Mouse (Mus musculus): ENCODE measurements around the gene Gm20532. TPM values are rescaled to one million over a fixed set of nuclear protein-coding genes. Genes with fewer than 3 reads are reported as not detected.
A peak's percentile ranks its signal among the peaks of the same experiment; 100 is the strongest.

Gene Gm20532
- polyA plus RNA-seq, 1 experiment from 2014 or later = 0.28 TPM

- no peak for ATAC-seq (ENCODE audit: insufficient number of reproducible peaks, low FRiP score)
- H3K9ac ChIP-seq = no peak overlapping the region
- H3K4me2 ChIP-seq = no peak overlapping the region
Observed at GRCm38 (mm10) chr2:26621246-26621645, 34.8 kb downstream of the Gm20532 start.

GRCm38 (mm10) chr2:26622984-26623383 is 36.5 kb downstream of the Gm20532 start:
- Histone ChIP-seq H3K9ac (no peak overlapping the region), H3K9me3 (replicated peaks) (no peaks in the 10 kb centered on the region; the same call in 1 of the 2 replicates), H3K4me2 (no peak overlapping the region), H3K27ac (ENCODE audit: poor library complexity, severe bottlenecking) (no peak overlapping the region), H3K4me3 (no peak overlapping the region), H3K36me3 (no peaks in the 10 kb centered on the region), H3K4me1 (replicated peaks) (peaks cover 4% of the 10 kb centered on the region), H3K27me3 (replicated peaks) (0 out of 2 replicates have a peak, but pooled peaks cover 10% of the 10 kb centered on the region)
- ATAC-seq (ENCODE audit: insufficient number of reproducible peaks, low FRiP score) = no peak
- 63% methylated on average over 5 of the region's 5 CpGs for WGBS

More at GRCm38 (mm10) chr2:26621246-26621645, 34.8 kb downstream of the Gm20532 start:
- Histone ChIP-seq H3K4me1 (replicated peaks) (peaks cover 12% of the 10 kb centered on the region), H3K9me3 (replicated peaks) (no peaks in the 10 kb centered on the region; the same call in 1 of the 2 replicates), H3K4me3 (no peak overlapping the region), H3K36me3 (no peaks in the 10 kb centered on the region), H3K27me3 (replicated peaks) (0 out of 2 replicates have a peak, but pooled peaks cover 5% of the 10 kb centered on the region), H3K27ac (ENCODE audit: poor library complexity, severe bottlenecking) (no peak overlapping the region)
- 44% methylated on average over 2 of the region's 2 CpGs for WGBS

- Histone ChIP-seq H3K27ac (ENCODE audit: poor library complexity, severe bottlenecking) (no peak overlapping the region), H3K9ac (no peak overlapping the region), H3K27me3 (replicated peaks) (0 out of 2 replicates have a peak, but pooled peaks cover 10% of the 10 kb centered on the region), H3K36me3 (no peaks in the 10 kb centered on the region), H3K4me3 (no peak overlapping the region), H3K4me2 (no peak overlapping the region), H3K9me3 (replicated peaks) (no peaks in the 10 kb centered on the region; the same call in 1 of the 2 replicates), H3K4me1 (replicated peaks) (peaks cover 6% of the 10 kb centered on the region)
- WGBS = 70% methylated on average over 3 of the region's 3 CpGs
- no peak for ATAC-seq (ENCODE audit: insufficient number of reproducible peaks, low FRiP score)
Observed at GRCm38 (mm10) chr2:26625419-26625818, 39.0 kb downstream of the Gm20532 start.

GRCm38 (mm10) chr2:26626081-26626480 is 39.6 kb downstream of the Gm20532 start:
- WGBS = 63% methylated on average over 3 of the region's 3 CpGs
- H3K9me3 ChIP-seq (replicated peaks) = no peaks in the 10 kb centered on the region; the same call in 1 of the 2 replicates
- H3K4me2 ChIP-seq = no peak overlapping the region
- no peak overlapping the region for H3K4me3 ChIP-seq
- no peaks in the 10 kb centered on the region for H3K36me3 ChIP-seq
- no peak for ATAC-seq (ENCODE audit: insufficient number of reproducible peaks, low FRiP score)
- no peak overlapping the region for H3K27ac ChIP-seq (ENCODE audit: poor library complexity, severe bottlenecking)
- H3K9ac ChIP-seq = no peak overlapping the region
- peaks cover 6% of the 10 kb centered on the region for H3K4me1 ChIP-seq (replicated peaks)
- 0 out of 2 replicates have a peak, but pooled peaks cover 10% of the 10 kb centered on the region for H3K27me3 ChIP-seq (replicated peaks)

- H3K4me1 ChIP-seq (replicated peaks) = peaks cover 6% of the 10 kb centered on the region
- H3K36me3 ChIP-seq = no peaks in the 10 kb centered on the region
- ATAC-seq (ENCODE audit: insufficient number of reproducible peaks, low FRiP score) = peak; percentile 61
- peak within 1 kb of the TSS; percentile 94 for H3K4me2 ChIP-seq
- WGBS = 1% methylated on average over 70 of the region's 70 CpGs
- H3K4me3 ChIP-seq = peak within 1 kb of the TSS; percentile 63
- H3K27ac ChIP-seq (ENCODE audit: poor library complexity, severe bottlenecking) = no peak within 1 kb of the TSS
- H3K9ac ChIP-seq = peak within 1 kb of the TSS; percentile 85
- H3K9me3 ChIP-seq (replicated peaks) = no peaks in the 10 kb centered on the region; the same call in 1 of the 2 replicates
- 0 out of 2 replicates have a peak, but pooled peaks cover 5% of the 10 kb centered on the region for H3K27me3 ChIP-seq (replicated peaks)
Observed at GRCm38 (mm10) chr2:26627921-26628739, 41.7 kb downstream of the Gm20532 start, which contains the start of gene Fam69b. Gene Fam69b (plus strand): TSS chr2:26628457.

- Histone ChIP-seq H3K4me1 (replicated peaks) (peaks cover 6% of the 10 kb centered on the region), H3K9me3 (replicated peaks) (no peaks in the 10 kb centered on the region; the same call in 1 of the 2 replicates), H3K4me2 (peak overlapping the region; percentile 94), H3K4me3 (peak overlapping the region; percentile 63), H3K27me3 (replicated peaks) (0 out of 2 replicates have a peak, but pooled peaks cover 5% of the 10 kb centered on the region), H3K27ac (ENCODE audit: poor library complexity, severe bottlenecking) (no peak overlapping the region), H3K9ac (peak overlapping the region; percentile 85), H3K36me3 (no peaks in the 10 kb centered on the region)
- 26% methylated on average over 5 of the region's 5 CpGs for WGBS
- ATAC-seq (ENCODE audit: insufficient number of reproducible peaks, low FRiP score) = peak; percentile 34; the same call in 1 of the 2 replicates
Observed at GRCm38 (mm10) chr2:26628792-26629437, 42.5 kb downstream of the Gm20532 start.

- WGBS = 80% methylated on average over 16 of the region's 16 CpGs
- no peak overlapping the region for H3K4me2 ChIP-seq
- no peak overlapping the region for H3K4me3 ChIP-seq
- peaks cover 19% of the 10 kb centered on the region for H3K4me1 ChIP-seq (replicated peaks)
- H3K27ac ChIP-seq (ENCODE audit: poor library complexity, severe bottlenecking) = no peak overlapping the region
- no peaks in the 10 kb centered on the region for H3K27me3 ChIP-seq (replicated peaks)
- no peak for ATAC-seq (ENCODE audit: insufficient number of reproducible peaks, low FRiP score)
- H3K9ac ChIP-seq = no peak overlapping the region
- no peaks in the 10 kb centered on the region for H3K9me3 ChIP-seq (replicated peaks)
- peaks cover 35% of the 10 kb centered on the region for H3K36me3 ChIP-seq
Observed at GRCm38 (mm10) chr2:26632541-26633395, 46.3 kb downstream of the Gm20532 start.

GRCm38 (mm10) chr2:26633953-26634530 is 47.6 kb downstream of the Gm20532 start:
- ATAC-seq (ENCODE audit: insufficient number of reproducible peaks, low FRiP score) = no peak
- Histone ChIP-seq H3K9ac (no peak overlapping the region), H3K4me2 (no peak overlapping the region), H3K4me1 (replicated peaks) (peaks cover 26% of the 10 kb centered on the region), H3K4me3 (no peak overlapping the region), H3K36me3 (peaks cover 46% of the 10 kb centered on the region), H3K27me3 (replicated peaks) (no peaks in the 10 kb centered on the region), H3K9me3 (replicated peaks) (no peaks in the 10 kb centered on the region), H3K27ac (ENCODE audit: poor library complexity, severe bottlenecking) (no peak overlapping the region)
- WGBS = 61% methylated on average over 4 of the region's 4 CpGs

GRCm38 (mm10) chr2:26634629-26635488 is 48.4 kb downstream of the Gm20532 start:
- WGBS = 59% methylated on average over 12 of the region's 12 CpGs
- Histone ChIP-seq H3K27me3 (replicated peaks) (no peaks in the 10 kb centered on the region), H3K4me2 (no peak overlapping the region), H3K27ac (ENCODE audit: poor library complexity, severe bottlenecking) (no peak overlapping the region), H3K4me1 (replicated peaks) (peaks cover 30% of the 10 kb centered on the region), H3K36me3 (peaks cover 46% of the 10 kb centered on the region), H3K4me3 (no peak overlapping the region), H3K9me3 (replicated peaks) (no peaks in the 10 kb centered on the region), H3K9ac (no peak overlapping the region)
- ATAC-seq (ENCODE audit: insufficient number of reproducible peaks, low FRiP score) = no peak
